Mouse (Mus musculus): ENCODE measurements around the gene Tfb2m.

The Tfb2m gene

GRCm38 (mm10) chr1:179487238-179487637 is 58.8 kb downstream of the Tfb2m start:
- ChIA-PET POLR2A (interaction anchor here (0.6 to 4.0 kb wide), 8 partner anchors 10 to 139 kb away, joined by 3 to 13 read pairs (median 4); no protein-coding TSS in a partner anchor), CTCF (interaction anchor here in 1 of 4 experiments (0.6 kb wide), 1 partner anchor 248 kb away, joined by 13 read pairs; no protein-coding TSS in a partner anchor)

GRCm38 (mm10) chr1:179485784-179486540 is 60.1 kb downstream of the Tfb2m start:
- POLR2A ChIA-PET = interaction anchor here in 2 of 4 experiments (1.0 to 1.9 kb wide), 3 partner anchors 10 to 21 kb away, joined by 3 to 4 read pairs (median 3); no protein-coding TSS in a partner anchor
- CTCF ChIA-PET = interaction anchor here in 2 of 4 experiments (0.6 to 1.5 kb wide), 2 partner anchors 17 to 26 kb away, joined by 5 to 6 read pairs; no protein-coding TSS in a partner anchor

GRCm38 (mm10) chr1:179480862-179481261 is 65.2 kb downstream of the Tfb2m start:
- ChIA-PET POLR2A (no interaction called here), CTCF (no interaction called here)

Data from embryonic stem cell, embryonic (primary cell).